Mouse (Mus musculus): ENCODE data around the gene Olfr332.
"Not testable (repeated sequence)": the region's sequence is repeated elsewhere in the genome, so short reads cannot be mapped to it uniquely, and the experiment has no call there.

Gene Olfr332

DNA sequence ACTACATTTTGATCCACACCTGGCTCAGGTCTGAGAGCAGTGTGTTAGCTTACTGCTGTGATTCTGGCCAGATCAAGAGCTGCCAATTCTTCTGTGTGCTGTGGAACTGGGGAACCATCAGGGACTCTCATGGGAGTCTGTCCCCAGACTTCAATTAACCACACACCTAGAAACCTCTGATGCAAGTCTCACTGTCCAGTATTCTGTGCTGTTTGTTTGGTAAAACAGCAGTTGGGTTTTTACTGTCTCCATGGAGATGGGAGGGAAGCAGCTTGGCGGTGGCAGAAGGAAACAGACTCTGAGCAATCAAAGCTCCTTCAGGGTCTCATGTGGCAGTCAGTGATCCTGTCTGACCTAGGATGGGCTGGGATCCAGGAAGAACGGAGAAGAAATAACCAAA is at the start of gene Olfr332:
Gene Olfr332 (minus strand): TSS at position 101 of the 400 bp plus-strand sequence.
- DNase-seq (ENCODE audit: low spot score in 2 of 2): no peak

DNA sequence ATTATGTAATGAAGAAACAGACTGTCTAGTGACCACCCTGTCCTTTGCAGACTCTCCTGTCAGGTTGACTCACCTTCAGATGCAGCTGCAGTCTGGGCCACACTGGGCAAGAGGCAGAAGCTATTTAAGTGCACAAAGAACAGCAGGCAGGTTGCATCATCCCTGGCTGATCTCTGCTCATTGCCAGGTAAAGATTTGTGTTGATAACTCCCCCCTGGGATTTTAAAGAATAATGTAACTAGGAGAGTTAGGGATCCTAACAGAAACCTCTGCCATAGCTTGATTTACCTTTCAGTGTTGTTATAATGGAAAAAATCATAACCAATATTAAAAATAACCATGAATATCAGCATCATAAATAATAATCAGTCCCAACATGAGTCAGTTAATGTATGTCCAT is 42.4 kb upstream of the Olfr332 start, which contains the start of gene Olfr330:
Gene Olfr330 (minus strand): TSS at position 101 of the 400 bp plus-strand sequence.
- not testable (repeated sequence) for DNase-seq (ENCODE audit: low spot score in 2 of 2)

DNA sequence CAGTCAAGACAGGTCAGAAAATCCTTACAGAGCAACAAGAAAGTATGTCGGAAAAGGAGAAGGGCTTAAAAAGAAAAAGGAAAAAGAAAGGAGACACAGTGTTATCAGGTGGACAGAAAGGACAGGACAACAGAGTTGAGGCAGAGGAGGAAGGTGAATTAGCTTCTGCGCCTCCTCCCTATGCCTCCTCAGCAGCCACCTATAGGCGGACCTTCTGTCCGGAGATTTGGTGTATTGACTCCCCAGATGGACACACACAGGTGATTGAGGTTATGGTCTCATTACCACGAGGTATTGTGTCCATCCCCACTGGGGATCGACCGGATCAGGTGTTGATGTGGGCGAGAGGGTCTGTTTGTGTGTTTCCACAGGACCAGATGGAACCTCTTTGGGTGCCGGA is 27.4 kb upstream of the Olfr332 start:
- DNase-seq (ENCODE audit: low spot score in 2 of 2): peak in 1 of 2 experiments; percentile 13

DNA sequence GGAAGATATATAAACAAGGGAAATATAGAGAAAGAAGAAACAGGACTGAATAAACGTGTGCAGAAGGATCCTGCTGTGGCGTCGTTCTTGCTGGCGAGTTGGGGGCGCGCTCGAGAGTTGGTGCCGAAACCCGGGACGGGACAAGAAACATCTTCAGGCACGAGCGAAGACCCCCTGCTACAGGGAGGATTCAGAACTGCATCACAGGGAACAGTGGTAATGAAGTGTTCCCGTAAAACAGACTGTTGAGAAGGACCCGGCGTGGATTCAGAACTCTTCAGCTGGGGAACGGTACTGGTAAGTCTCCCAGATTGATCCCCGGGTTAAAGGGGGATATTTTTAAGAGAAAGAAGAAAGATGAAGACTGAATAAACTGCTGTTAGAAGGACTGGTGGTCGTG is 26.6 kb upstream of the Olfr332 start:
- DNase-seq (ENCODE audit: low spot score in 2 of 2): peak; percentile 38 to 72

DNA sequence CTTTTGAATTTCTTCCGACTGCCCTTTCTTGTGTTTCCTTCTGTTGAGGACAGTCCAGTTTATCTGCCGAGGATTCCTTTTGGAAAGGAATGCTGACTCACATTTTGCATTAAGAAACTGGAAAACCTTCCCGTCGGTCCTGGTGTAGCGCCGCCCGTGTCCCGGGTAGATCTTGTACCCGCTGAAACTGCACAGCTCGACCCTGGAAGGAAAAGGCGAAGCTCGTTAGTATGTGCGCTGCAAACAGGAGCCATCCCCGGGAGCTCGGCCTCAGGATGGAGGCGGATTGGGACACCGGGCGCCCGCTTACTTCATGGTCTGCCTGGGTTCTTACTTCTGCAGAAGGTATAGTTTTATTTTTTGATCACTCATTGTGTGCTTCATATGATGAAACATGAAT is 16.7 kb upstream of the Olfr332 start:
- not testable (repeated sequence) for DNase-seq (ENCODE audit: low spot score in 2 of 2)

DNA sequence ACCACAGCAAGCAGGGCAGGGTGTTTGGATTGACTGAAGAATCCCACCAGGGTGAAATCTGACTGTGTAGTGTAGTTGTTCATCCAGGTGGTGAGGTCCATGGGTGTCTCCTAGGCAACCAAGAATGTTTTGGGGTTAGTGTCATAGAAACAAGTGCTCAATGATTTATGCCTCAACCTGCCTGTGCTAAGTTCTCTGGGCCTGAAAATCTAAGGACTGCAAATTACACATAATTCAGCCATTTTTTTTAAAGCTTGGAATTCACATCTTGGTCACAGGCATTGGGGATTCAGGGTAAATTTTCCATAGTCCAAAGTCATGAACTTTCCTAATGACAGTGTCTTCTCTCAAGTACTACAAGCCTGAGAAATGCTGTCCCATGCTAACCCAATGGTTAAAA is 10.1 kb upstream of the Olfr332 start, which contains the start of gene Olfr331:
Gene Olfr331 (minus strand): TSS at position 101 of the 400 bp plus-strand sequence.
- DNase-seq (ENCODE audit: low spot score in 2 of 2): not testable (repeated sequence)

DNA sequence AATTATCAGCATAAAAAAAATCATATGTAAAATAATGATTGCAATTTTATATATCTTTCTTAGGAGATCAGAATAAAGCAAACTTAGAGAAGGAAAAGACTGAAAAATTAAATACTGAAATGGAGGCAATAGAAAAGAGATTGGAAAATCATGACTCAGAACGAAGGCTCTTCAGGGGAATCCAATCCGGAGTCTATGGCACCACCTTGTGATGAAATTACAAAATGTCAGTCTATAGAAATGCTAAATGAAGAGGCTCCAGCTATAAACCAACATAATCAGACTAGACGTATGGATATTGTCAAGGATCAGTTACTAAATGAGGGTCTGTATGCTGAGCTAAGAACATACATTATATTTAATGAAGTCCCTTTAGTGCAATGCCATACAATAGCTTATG is 6.9 kb upstream of the Olfr332 start:
- DNase-seq (ENCODE audit: low spot score in 2 of 2): no peak

DNA sequence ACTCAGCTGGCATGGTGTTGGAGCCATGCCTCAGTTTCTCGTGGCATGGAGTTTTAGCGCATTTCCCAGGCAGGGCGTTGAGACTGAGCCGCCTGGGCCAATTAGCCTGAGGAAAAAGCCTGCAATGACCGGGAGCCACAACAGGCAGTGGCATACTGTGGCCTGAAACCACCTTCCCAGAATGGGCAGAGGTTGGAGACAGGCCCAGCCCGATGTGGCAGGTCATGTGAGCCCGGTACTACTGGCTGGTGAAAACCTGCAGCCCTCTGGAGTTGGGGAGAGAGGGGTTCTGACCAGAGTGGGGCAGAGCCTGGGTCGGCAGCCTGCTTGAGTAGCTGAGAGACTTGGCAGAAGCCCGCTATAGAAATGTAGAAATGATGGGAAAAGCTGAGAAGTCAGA is 6.4 kb upstream of the Olfr332 start:
- no peak for DNase-seq (ENCODE audit: low spot score in 2 of 2)

DNA sequence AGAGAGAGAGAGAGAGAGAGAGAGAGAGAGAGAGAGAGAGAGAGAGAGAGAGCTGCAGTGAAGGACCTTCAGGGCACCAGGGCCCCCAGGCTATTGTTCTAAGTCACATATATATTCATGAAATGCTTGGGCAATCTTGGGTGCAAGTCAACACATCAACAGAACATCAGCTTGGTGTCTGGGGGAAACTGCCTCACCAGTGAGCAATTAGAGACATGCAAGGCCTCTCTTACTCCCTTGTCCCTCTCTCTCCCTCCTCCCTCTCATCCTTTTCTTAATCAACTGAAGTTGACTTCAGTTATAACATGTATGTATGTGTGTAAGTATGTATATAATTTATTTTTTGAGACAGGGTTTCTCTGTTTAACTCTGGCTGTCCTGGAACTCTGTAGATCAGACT is 30.2 kb downstream of the Olfr332 start, which contains the start of gene Olfr30:
Gene Olfr30 (minus strand): TSS at position 101 of the 400 bp plus-strand sequence.
- DNase-seq (ENCODE audit: low spot score in 2 of 2): no peak

DNA sequence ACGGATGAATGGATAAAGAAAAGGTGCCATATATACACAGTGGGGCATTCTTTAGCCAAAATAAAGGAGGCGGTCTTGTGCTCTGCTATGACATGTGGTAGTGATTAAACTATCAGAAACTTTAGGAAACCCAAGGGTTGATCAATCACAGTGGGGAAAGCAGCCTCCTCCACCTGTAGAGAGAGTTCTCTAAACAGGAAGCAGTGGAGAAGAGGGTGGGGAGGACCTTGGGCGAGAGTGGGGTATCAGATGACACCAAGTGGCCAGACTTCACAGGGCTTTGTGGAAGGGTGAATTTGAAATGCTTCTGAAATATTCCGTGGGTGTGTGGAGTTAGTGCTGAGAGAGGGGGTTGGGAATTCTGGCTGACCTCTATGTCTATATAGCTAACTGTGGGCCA is 38.8 kb downstream of the Olfr332 start:
- no peak for DNase-seq (ENCODE audit: low spot score in 2 of 2)

DNA sequence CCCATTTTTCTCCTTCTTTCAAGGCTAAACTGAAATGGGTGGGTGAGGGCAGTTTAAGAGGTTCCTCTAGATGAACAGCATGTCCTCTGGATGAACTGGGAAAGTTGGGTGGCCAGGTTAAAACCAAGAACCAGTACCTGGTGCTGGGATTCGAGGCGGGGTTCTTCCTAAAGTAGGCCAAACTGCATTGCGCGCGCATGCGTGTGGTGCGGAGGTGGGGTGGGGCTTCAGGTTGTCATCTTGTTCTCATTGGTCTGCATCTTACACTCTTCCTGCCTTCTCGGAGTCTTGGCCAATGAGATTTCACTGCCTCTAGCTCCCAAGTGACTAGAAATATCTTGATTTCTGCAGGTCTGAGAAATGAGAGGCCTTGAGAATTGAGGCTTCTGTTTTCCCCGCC is 39.6 kb downstream of the Olfr332 start, which contains the start of gene Lypd9:
Gene Lypd9 (minus strand): TSS at position 165 of the 400 bp plus-strand sequence.
- no peak for DNase-seq (ENCODE audit: low spot score in 2 of 2)

All from urinary bladder, adult 18-20 months (tissue).